Mouse (Mus musculus) ovary, postnatal 36 days (tissue): ENCODE measurements at regions not wholly inside any gene's neighbourhood (a gene's known extent, or its start where the extent isn't known, plus 50 kb on each side); places are given as distances from the start of the nearest gene placed in this dataset.

Experiments
- DNase-seq: peaks from one replicate; pipeline ENCODE4 v3.0.0; 2022; ENCODE audit warnings: low spot score, mixed read lengths

DNA sequence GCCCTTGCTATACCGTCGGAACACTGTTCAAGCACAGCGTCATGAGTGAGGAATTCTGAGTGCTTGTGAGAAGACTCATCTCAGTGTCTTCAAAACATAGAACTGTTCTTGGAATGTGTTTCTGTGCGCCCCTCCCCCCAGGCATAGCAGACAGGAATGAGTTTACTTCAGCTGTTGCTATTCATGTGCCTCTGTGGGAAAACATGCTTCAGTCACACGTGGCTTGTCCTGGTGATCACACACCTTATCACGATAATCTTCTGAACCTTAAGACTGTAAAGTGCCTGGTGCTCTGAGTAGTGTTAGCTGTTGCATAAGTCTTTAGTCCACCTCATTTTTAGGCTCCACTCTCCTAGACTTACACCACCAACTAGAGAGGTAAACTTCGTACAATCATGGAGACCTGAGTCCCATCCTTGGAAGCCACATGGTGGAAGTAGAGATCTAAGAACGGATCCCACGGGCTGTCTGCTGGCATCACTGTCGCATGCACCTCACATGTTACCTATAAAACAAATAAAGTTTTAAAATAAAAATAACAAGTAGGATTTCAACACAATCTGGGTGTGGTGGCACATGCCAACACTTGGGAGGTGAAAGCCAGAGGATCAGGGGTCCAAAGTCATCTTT, 1143.8 kb downstream of the 4930447A16Rik start:
- no peak for DNase-seq

DNA sequence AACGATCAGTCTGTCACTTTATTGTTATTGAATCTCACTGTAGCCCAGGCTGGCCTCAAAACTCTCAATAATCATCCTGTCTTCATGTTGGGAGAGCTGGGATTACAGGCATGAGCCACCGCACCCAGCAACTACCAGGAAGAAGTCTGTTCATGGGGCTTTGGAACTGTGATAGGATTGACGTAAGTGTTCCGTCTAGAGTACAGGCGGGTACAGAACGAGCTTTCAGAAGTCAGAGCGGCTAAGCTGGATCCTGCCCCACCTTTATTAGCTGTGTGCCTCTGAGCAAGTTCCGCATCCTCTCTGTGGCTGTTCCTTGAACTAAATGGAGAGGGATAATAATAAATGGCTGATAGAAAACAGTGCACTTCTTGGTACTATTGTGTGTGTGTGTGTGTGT, 1144.8 kb downstream of the 4930447A16Rik start:
- no peak for DNase-seq

DNA sequence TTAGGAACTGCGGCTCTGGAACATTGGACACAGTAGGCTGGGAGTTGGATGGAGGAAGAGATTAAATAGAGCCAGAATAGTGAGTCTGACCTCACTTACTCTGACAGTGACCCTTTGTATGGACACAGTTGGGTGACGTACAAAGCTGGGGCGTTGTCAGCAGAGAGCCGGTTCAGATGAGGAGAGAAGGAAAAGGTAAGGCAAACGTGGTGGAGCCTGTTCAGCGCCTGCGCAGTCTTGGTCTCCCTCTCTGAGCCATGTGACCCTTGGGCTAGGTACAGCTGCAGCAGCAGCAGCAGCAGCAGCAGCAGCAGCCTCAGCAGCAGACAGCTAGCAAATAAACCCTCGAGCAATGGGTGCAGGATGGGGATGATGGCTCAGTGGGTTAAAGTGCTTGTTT, 1145.4 kb downstream of the 4930447A16Rik start:
- DNase-seq = no peak

DNA sequence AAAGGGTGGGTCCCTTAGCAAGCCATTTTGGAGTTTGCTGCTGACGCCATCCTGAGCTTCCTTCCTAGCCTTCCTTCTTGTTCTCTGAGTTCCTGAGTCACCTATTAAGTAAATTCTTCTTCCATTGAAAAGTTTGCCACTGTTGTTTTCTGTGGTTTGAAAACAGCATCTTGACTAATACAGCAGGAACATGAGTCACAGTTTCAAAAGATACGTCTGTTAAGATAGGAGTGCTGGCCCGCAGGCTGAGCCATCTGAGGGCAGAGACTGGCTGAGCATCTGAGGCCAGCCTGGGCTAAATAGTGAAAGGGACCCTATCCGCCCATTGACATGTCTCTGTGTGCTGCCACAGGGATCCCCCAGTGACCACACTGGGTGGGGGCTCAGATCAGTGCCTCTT, 1147.3 kb downstream of the 4930447A16Rik start:
- DNase-seq = no peak

DNA sequence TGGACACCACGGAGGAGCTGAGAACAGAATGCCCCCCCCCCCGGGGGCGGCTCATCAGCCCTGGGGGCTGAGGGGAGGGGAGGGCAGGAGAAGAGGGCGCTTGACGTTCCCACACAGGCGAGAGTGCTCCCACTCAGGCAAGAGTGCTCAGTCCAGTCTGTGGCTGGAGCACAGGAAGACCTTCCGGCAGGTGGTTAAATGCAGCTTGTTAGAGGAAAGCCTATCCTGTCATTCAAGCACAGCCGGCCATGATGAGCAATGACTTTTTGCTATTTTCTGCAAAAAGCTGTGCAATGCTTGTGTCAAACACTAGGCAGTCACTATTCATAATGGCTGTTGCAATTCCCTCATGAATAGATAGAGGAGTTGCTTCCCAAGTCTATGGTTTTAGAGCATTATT, 1149.1 kb downstream of the 4930447A16Rik start:
- DNase-seq = no peak

DNA sequence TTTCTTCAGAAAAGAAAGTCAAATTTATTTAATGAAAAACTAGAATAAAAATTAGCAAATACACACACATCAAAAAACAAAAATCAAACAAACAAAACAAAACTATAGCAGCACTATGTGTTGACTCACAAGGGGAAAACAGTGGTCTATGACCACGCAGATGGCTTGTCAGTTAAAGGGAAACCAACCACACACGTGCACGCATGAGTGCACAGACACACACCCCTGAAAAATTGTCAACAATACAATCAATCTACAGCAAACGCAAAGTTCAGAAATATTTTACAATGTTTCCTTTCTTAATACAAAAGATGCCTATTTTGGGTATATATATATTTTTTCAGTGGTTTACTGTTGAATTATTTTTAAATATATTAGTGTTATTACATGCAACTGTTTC, 1149.9 kb downstream of the 4930447A16Rik start:
- no peak for DNase-seq

DNA sequence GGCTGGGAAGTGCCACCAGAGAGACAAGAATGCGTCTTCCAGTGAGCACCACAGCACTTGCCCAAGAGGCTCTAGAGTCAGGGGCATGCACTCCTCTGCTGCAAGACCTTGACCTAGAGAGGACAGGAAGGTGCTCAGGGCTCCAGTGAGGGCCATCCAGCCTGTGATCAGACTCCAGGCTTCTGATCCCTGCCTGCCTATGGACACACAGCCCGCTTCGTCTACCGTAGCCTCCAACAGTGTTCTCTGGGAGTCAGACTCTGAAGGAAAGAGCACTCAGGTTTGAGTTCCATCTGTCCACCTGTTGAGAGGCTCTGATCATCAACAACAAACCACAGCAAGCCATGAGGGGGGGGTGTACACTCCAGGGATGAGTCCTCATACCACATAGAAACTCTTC, 1152.3 kb downstream of the 4930447A16Rik start:
- no peak for DNase-seq

DNA sequence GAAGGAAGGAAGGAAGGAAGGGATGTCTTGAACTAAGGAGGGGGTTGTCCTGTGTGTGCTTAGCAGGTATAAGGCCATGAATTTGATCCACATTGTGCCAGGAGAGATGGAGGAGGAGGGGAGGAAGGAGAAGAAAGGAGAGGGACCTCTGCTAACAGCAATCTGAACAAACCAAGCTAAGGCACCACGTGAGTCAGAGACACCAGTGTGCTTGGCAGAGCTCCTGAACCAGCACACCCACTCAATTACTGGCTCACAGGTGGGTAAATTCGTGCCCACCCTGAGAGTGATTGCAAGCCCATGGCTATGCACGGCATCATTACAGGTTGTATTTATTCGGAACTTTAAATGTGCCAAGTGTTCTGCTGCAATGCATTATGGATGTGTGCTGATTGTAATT, 1154.1 kb downstream of the 4930447A16Rik start:
- DNase-seq = no peak

DNA sequence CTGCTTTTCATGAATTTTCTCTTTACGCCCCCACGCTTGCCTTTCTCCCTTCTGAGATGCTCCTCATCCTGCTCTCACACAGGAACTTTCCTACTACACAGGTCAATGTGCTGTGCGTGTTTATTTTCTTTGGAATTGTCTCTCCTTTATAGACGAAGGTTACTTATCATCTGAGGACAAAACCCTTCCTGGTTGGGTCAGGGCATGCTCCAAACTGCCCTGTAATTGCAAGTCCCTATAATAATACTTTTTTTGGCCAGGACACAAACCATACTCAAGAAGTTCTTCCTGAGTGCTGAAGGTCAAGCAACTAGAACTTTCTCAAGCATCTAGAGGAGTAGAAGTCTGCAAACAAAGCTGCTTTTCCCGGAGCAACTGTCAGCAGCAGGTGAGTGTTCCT, 1158.1 kb downstream of the 4930447A16Rik start:
- no peak for DNase-seq

DNA sequence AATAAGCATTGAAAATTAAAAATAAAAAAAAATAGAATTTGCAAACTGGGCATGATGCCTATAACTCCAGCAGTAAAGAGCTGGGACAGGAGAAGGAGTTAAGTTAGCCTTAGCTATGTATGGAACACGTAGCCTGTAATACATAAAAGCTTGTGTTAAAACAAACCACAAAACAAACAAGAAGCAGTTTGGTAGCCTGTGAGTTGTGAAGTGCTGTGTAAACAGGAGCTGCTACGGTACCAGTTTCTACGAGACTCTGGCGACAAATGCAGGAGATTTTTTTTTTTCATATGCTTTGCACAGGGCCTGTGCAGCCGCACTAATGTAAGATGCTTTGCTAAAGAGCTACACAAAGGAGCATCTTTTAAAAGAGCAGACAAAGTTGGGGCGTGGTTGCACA, 1159.1 kb downstream of the 4930447A16Rik start:
- DNase-seq = no peak

DNA sequence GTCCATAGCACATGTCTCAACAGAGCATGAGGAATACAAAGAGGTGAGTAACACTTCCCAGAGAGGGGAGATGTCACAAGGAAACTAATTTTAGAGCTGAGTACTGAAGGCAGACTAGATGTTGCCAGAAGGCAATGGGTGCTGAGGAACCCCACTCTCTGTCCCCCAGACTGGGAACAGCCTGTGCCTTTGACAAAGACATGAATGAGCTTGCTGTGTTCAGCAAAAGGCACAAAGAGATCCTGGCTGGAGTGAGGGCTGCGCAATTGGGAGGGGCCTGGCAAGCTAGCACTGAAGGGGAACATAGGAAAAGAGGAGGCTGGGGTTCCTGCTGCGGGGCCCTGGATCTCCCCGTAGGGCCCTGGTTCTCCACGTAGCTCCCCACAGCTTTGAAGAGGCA, 1160.3 kb downstream of the 4930447A16Rik start:
- no peak for DNase-seq

DNA sequence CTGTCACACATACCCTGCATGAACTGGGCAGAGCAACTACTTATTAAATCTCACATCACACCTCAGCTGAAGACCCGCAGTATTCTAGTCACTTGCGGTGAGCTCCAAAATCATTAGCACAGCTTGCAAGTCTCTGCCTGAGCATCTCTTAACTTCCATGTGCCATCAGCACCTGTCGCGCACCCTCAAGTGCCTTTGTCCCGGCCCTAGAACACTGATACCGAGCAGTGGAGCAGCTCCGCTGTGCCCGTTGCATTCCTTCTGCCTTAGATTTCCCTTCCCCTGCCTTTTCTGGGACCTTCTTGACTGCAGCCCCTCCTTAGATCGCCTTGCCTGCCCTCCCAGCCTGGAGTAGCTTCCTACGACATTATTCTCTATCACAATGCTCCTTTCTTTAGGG, 1161.2 kb downstream of the 4930447A16Rik start:
- no peak for DNase-seq

DNA sequence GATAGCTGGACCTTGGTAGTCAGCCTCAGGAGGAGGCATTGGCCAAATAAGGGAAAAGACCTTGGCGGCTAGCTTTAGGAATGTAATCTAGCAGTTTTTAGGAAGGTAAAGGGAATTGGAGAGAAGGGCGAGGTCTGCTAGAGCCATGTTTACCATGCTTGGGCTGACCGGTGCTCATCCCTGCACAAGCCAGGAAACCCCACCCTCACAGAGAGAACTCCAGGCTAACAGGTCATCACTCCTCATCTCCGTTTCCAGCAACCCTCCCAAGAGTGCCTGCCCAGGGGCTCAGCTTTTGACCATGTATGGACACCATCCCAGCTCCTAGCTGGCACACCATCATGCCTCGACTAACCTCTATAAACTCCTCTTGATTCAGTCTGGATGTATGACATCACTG, 1162.9 kb downstream of the 4930447A16Rik start:
- no peak for DNase-seq

DNA sequence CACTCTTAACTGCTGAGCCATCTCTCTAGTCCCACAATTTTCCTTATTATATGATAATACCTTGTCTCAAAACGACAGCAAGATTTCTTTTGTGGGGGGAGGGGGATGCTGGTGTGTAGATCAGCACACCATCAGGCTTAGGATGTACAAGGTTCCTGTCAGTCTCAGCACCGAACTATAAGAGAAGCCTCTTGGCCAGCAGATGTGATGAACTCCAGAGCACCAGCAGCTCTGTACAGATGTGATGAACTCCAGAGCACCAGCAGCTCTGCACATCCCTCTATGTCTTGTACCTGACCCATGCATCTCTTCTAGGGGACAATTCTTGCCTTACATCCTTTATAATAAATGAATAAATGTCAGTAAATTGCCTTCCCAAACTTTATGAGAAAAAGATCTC, 1163.7 kb downstream of the 4930447A16Rik start:
- no peak for DNase-seq

DNA sequence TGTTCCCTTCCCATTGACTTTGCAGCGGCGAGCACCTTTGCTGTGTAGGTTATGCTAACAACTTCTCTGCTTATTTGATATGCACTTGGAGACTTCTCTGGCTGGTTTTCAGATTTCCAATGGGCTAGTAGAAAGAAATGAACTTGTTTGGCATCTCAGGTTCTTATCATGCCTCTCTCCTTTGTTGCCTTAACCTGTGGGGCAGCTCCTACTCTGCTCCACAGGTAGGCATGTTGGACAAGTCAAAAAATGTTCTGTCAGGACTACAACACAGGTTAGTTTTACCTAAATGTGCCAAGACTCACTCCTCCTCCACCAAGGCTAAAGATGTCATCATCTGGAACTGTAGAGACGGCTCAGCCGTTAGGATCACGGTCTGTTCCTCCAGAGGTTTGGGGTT, 1164.3 kb downstream of the 4930447A16Rik start:
- no peak for DNase-seq

DNA sequence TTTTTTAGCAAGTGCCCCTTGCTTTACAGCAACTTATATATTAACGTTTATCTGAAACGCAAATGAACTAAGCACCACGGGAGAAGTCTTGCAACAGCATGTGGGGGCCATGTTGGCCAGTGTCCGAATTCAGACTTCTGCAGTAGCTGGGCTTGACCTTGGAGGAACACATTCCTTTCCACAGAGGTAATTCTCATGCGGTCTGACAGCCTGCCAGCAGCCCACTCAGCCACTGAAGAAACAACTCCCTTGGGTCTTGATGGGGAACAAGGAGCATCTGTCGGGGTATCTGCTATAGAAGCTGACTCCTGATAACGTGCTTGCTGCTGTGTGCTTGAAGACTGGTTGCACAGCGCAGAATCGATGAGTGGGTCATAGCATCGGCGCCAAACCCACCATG, 1168.7 kb downstream of the 4930447A16Rik start:
- DNase-seq = peak; percentile 34

DNA sequence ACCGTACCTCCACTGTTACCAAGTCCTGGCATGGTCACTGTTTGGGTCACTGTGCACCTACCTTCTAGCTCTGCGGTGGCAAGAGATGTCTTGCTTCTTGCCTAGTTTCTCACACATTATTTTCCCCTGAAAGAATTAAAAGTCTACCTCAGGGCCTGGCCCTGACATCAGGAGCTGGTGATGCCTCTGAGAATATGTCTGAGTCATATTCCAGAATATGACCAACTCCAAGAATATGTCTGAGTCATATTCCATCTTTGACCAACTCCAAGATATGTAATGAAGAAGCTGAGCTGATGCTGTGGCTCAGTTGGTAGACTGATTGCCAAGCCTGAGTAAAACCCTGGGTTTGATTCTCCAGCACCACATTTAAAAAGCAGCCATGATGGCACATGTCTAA, 1169.4 kb downstream of the 4930447A16Rik start:
- DNase-seq = no peak

DNA sequence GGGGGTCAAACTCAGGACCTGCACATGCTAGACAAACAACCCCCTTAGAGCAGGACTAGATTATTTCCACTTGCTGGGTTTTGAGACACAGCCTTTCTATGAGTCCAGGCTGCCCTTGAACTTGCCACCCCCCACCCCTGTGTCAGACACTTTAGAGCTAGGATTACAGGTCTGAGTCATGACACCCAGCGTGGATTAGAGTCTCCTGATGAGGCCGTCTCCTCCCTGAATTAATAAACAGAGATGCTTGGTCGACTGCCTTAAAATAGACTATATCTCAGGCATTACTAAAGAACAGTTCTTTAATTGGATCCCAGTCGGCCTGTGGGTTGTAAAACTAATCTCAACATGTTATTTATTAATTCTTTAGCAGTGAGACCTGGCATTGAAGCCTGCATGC, 1170.5 kb downstream of the 4930447A16Rik start:
- DNase-seq = no peak

DNA sequence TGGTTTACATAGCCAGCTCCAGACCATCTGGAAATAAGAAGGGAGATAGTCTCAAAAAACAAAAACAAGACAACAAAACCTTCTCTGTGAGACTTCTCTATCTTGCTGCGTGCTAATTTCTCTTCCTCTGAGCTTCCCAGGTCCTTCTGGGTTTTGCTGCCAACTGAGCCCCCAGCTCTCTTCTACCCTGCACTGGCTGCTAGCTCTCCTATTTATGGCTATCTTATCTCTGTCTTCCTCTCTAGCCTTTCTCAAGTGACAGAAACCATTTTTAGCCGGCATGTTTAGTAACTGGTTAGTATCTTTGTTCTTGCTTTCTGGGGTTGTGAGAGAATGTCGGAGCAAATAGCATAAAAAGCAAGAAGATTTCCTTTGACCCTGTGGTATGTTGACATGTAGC, 1172.1 kb downstream of the 4930447A16Rik start:
- DNase-seq = no peak

DNA sequence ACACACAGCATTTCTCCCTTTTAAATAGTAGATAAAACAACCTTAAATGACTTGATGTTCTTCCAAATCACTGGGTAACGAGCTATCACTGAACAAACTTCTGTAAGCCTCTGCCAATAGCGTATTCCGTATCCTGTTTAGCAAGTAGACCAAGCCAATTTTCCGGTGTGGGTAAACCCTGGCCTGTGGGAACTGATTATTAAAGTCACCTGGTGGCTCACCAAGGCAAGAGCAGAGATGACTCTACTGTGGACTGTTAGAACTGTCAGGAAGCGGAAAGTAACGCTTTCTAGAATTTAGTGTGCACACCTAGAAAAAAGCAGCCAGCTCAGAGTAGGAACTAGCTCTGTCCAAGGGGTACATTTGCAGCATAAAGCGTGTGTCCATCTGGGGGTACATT, 1176.1 kb downstream of the 4930447A16Rik start:
- DNase-seq = no peak

DNA sequence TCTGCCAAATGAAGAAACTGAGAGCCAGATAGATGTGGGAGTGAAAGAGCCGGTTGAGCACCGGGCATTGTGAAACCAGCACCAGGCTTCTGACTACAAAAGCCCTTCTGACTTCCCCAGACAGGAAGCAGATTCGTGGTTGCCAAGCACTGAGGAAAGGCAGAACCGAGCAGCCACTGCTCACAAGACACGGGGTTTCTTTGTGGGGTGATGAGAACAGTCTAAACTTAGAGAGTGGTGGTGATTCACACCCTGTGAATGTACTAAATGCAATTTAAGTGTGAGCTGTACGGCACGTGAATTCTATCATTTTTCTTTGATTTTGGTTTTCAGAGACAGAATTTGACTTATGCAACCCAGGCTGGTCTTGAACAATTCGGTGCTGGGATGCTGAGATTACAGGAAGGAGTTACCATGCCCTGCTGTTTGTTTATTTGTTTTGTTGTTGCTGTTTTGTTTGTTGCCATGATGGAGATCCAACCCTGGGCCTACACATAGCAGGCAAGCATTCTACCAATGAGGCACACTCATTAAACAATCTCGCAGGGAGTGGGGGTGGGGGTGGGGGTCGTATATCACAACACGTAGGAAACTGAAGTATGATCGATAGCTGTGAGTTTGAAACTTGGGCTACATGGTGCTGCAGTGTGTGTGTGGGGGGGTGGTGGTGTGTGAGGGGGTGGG, 1177.0 kb downstream of the 4930447A16Rik start:
- DNase-seq = no peak

DNA sequence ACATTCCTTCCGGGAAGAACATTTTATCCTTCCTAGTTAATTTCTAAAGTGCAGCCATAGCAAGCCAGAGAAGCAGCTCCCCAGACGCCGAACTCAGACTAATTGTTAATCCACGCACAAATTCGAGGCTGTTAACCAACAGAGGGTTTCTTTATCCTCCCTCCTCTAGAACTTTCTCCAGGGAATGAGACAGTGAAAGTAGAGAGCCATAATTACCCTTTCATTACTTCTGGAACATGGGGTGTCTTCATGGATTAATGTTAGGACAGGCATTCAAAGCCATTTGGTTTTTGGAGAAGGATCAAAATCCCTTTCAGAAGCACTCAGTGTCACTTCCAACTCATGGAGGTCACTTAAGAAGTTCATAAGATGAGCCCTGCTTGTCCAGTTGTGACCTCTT, 1178.6 kb downstream of the 4930447A16Rik start:
- DNase-seq = no peak

DNA sequence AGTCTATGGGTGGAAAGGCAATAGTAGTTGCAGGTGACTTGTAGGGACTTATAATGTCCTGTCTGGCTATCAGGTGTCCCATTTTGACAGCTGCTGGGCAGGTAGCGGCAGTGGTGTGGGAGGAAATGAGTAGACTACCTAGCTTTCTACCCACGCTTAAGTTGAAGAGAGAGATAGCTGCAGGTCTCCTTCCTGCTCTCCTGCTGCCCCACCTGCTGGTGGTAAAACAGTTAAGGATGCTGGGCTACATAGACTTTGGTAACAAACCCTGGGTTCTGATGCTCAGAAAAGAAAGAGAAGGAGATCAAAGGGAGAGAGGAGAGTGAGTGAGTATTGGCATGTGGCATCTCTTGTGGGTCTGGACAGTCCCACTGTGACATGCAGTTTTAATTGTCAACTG, 1182.0 kb downstream of the 4930447A16Rik start:
- peak; percentile 23 for DNase-seq

DNA sequence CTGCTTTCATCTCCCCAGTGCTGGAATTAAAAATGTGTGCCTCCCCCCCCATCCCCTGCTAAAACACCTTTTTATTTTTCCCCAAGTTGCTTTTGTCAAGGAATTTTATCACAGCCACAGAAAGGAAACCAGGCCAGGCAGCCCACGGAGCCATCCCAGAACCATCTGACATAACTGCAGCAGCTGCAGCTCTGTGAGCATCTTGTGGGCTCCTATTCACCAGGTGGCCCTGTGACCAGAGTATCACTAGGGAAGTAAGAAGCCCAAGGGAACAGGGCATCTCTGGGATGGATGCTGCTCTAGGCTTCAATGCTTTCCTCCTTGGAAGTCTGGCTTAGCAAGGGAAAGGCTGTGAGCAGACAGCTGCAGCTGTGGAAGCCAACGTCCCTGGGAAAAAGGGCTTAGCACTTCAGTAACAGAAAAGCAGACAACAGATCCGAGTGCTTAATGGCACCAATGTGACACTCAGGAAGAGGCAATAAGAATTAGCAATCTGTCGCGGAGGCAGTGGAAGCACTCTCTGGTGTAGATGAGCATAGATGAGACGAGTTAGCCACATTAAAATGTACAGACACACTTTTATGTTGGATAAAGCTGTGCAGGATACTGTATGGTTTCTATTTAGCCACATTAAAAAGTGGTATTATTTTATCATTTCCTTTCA, 1183.0 kb downstream of the 4930447A16Rik start:
- DNase-seq = no peak
